Mouse (Mus musculus) thymus, adult 2 months (tissue): ENCODE measurements at regions not wholly inside any gene's neighbourhood (a gene's known extent, or its start where the extent isn't known, plus 50 kb on each side); places are given as distances from the start of the nearest gene placed in this dataset.

Experiments
- DNase-seq: peaks from one replicate; pipeline ENCODE4 v3.0.0; 2021
- H3K27ac ChIP-seq: fragments of 200-500 bp; 2 replicates; pipeline ENCODE4 v1.5.1; 2012; ENCODE audit warnings: low read length, control low read depth; ENCODE audit not compliant: control insufficient read depth, insufficient read depth
- H3K27me3 ChIP-seq: fragments of 200-500 bp; 2 replicates; pipeline ENCODE4 v1.6.1; 2012; ENCODE audit warnings: mild to moderate bottlenecking, low read length, moderate library complexity, mixed read lengths; ENCODE audit not compliant: control insufficient read depth, insufficient read depth
- H3K36me3 ChIP-seq: fragments of 200-500 bp; 2 replicates; pipeline ENCODE4 v1.6.1; 2012; ENCODE audit warnings: mild to moderate bottlenecking, low read length, moderate library complexity; ENCODE audit not compliant: control insufficient read depth, insufficient read depth
- H3K4me1 ChIP-seq: fragments of 200-500 bp; replicated peaks from 2 replicates; pipeline ENCODE4 v1.6.1; 2012; ENCODE audit warnings: low read length; ENCODE audit not compliant: control insufficient read depth, insufficient read depth
- H3K4me3 ChIP-seq: fragments of 200-500 bp; 2 replicates; pipeline ENCODE4 v1.5.1; 2012; ENCODE audit warnings: mild to moderate bottlenecking, low read length, control low read depth, moderate library complexity; ENCODE audit not compliant: control insufficient read depth, insufficient read depth
- CTCF ChIP-seq: fragments of 200-500 bp; IDR thresholded peaks from 2 replicates; pipeline ENCODE4 v1.5.1; 2012; ENCODE audit warnings: mild to moderate bottlenecking, control low read depth, low read length, moderate library complexity, borderline replicate concordance; ENCODE audit not compliant: control insufficient read depth, poor library complexity, insufficient read depth; ENCODE audit errors: extremely low read depth
- POLR2A ChIP-seq: fragments of 200-500 bp; IDR thresholded peaks from 2 replicates; pipeline ENCODE4 v1.6.1; 2012; ENCODE audit warnings: mild to moderate bottlenecking, low read length, control low read depth, moderate library complexity; ENCODE audit not compliant: control insufficient read depth, poor library complexity, insufficient read depth; ENCODE audit errors: extremely low read depth
- WGBS: fragments of 180-500 bp; shearing (Covaris S2); methylation state at CpG from one replicate; pipeline ENCODE4 v1.1.7; 2018; 5-methylcytosine and 5-hydroxymethylcytosine counted together

DNA sequence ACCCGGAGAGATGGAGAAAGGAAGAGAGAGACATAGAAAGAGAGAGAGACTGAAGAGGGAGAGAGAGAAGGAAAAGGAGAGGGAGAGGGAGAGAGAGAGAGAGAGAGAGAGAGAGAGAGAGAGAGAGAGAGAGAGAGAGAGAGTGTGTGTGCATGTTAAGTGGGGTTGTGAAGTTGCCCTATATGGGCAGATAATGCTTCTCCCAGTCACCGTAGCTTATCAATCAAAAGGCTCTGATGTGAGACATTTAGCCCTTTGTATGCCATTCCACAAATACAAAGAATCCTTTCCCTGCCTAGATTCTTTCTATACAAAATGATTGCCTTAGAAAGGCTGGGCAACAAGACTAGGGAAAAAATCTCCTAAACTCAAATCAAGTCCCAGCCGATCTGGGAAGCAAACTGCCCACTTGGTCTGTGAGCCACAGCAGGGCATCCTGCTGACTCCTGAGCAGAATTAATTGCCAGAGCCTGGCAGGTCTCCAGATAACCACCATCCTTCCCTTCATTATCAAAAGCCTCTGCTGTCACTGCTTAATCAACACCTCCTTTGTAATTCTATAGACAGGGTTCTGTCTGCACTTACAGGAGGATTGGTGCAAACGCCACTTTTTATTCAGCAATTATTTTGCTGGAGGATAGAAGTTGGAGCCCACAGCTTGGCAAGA is 196.3 kb downstream of the Cbln4 start:
- 69% methylated on average over 4 of the region's 4 CpGs for WGBS
- H3K36me3 ChIP-seq: no peaks in the 10 kb centered on the region
- TF ChIP-seq POLR2A (no peak), CTCF (no peak)
- no peaks in the 10 kb centered on the region for H3K4me1 ChIP-seq
- H3K4me3 ChIP-seq: no peak overlapping the region
- no peak for DNase-seq
- H3K27me3 ChIP-seq: no peaks in the 10 kb centered on the region
- no peak overlapping the region for H3K27ac ChIP-seq

DNA sequence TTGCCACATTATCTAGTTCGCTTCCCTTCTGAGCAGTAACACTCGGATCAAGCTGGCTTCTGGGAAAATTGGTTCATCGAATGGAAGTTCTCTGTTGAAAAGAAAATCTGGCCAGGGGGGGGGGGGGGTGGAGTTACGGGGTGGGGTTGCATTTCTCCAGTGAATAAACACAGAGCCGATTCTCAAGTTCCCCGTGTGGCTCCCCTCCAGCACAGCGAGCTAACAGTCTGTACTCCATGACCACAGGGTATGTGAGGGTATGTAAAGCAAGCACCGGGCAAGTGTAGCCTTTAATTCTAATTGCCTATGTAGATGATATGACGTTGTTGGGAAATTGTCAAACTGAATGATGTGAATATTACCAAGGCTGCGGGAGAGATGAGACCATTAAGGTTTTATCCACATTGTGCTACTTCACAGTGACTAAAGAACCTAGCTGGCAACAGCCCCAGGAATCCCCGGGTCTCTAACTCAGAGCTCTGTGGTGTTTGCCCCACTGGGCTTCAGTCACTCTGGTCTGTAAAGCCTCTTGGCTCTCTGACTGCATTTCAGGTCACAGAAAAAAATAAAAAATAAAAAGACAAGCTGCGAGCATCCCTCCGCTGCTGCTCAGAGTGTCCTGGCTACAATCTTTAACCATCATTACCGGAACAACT is 203.1 kb downstream of the Cbln4 start:
- 85% methylated on average over 14 of the region's 14 CpGs for WGBS
- no peak for DNase-seq
- TF ChIP-seq POLR2A: no peak
- TF ChIP-seq CTCF: no peak
- Histone ChIP-seq H3K4me1 (no peaks in the 10 kb centered on the region), H3K36me3 (no peaks in the 10 kb centered on the region), H3K27me3 (no peaks in the 10 kb centered on the region), H3K4me3 (no peak overlapping the region), H3K27ac (no peak overlapping the region)

DNA sequence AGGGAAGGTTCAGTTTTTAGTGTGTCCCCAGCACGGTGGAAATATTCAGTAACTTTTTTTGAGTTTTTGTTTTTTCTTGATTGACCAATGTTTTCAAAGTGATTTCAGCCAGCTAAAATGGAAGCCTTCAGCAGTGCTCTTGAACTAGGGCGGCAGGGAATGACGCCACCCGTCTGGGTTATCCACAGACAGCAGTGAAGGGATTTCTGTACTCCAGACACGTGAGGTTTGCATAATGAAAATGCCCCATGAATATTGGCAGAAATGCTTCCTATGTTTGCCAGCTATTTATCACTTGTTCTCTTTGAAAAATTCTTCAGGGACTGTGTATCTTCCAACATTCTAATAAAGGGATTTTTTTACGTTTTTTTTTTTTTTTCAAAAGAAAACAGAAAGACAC is 221.1 kb downstream of the Cbln4 start:
- TF ChIP-seq POLR2A (no peak), CTCF (no peak)
- H3K4me3 ChIP-seq: no peak overlapping the region
- 89% methylated on average over 6 of the region's 6 CpGs for WGBS
- no peaks in the 10 kb centered on the region for H3K27me3 ChIP-seq
- no peak overlapping the region for H3K27ac ChIP-seq
- no peaks in the 10 kb centered on the region for H3K36me3 ChIP-seq
- no peak for DNase-seq
- H3K4me1 ChIP-seq: no peaks in the 10 kb centered on the region

DNA sequence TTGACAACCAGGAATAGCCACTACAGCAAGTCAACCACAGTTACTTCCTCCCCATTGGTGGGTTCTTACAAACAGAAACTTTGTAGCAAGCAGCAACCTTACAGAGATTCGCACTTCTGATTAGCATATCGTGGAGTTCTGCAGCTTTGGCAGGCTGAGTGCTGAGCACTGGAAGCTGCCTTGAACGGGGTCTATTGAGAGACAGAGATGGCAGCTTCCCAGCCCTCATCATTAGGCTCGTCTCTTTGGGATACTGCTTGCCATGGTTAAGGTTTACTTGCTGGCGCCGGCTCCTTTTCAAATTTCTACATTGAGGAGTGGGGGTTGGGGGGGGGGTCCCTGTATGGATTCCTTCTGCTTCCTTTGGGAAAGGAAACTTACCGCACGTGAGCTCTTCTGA is 224.8 kb downstream of the Cbln4 start:
- 80% methylated on average over 8 of the region's 8 CpGs for WGBS
- H3K27ac ChIP-seq: no peak overlapping the region
- no peak for DNase-seq
- H3K4me3 ChIP-seq: no peak overlapping the region
- no peaks in the 10 kb centered on the region for H3K27me3 ChIP-seq
- H3K4me1 ChIP-seq: no peaks in the 10 kb centered on the region
- no peaks in the 10 kb centered on the region for H3K36me3 ChIP-seq
- TF ChIP-seq CTCF (no peak), POLR2A (no peak)

DNA sequence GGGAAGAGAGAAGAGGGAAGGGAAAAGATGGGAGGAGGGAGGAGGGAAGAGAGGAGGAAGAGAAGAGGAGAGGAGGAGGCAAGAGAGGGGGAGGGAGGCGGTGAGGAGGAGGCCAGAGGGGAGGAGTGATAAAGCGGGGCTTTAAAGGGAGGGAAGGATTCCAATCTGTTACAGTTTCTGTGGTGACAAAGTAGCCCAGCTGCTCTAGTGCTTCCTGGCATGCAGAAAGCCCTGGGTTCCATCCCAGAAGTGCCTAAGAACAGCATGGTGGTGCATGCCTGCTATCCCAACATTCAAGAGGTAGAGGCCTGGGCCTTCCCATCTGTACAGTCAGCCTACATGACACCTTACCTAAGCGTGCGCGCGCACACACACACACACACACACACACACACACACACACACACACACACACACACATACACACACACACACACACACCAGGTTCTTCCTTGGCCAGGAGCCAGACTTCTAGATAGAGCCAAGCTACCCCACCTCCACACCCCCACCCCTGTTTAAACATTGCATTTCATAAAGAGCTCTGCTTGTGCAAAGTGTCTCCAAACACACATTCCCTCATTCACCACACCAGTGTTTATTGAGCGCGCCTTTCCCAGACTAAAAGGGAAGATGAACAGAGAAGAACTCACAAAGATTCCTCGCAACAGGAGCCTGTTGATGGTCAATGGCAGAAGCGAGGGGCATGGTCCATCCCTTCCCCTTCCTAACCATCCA is 226.4 kb downstream of the Cbln4 start:
- H3K27me3 ChIP-seq: no peaks in the 10 kb centered on the region
- H3K27ac ChIP-seq: no peak overlapping the region
- H3K36me3 ChIP-seq: no peaks in the 10 kb centered on the region
- TF ChIP-seq POLR2A (no peak), CTCF (no peak)
- H3K4me3 ChIP-seq: no peak overlapping the region
- H3K4me1 ChIP-seq: no peaks in the 10 kb centered on the region
- 87% methylated on average over 10 of the region's 10 CpGs for WGBS
- no peak for DNase-seq

DNA sequence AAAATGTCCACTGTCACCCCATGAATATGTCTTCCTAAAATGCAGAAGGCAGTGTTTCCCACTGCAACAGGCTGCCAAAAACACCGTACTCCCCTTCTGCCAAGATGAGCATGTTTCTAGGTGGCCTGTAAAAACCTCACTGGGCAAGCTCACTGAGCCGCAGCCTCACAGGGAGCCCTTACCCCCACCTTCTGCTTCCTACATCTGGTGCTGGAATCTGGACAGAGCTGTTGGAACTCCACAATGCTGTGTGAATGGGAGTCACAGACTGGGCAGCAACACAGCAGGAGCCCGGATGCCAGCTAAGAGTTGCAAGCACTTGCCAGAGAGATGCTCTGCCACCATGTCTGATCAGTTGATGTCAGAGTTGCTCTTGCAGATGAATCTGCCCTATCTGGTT is 230.6 kb downstream of the Cbln4 start:
- H3K36me3 ChIP-seq: no peaks in the 10 kb centered on the region

More for the DNA sequence above, 230.6 kb downstream of the Cbln4 start:
- no peak overlapping the region for H3K4me3 ChIP-seq
- H3K27me3 ChIP-seq: no peaks in the 10 kb centered on the region
- H3K27ac ChIP-seq: no peak overlapping the region
- no peaks in the 10 kb centered on the region for H3K4me1 ChIP-seq
- no peak for TF ChIP-seq POLR2A
- no peak for TF ChIP-seq CTCF
- no peak for DNase-seq
- WGBS: 93% methylated on average over 3 of the region's 3 CpGs
